Mouse (Mus musculus): ENCODE data around the gene Uspl1. TPM values are rescaled to one million over a fixed set of nuclear protein-coding genes. Genes with fewer than 3 reads are reported as not detected.

The Uspl1 gene
- polyA plus RNA-seq, 1 experiment from 2014 or later: 51.7 TPM

- WGBS: 74% methylated on average over 10 of the region's 10 CpGs
- no peak for ATAC-seq (replicated peaks)
- Histone ChIP-seq H3K4me1 (no peaks in the 10 kb centered on the region), H3K9me3 (no peaks in the 10 kb centered on the region), H3K27ac (replicated peaks) (no peak overlapping the region), H3K9ac (replicated peaks) (no peak overlapping the region), H3K4me2 (replicated peaks) (no peak overlapping the region), H3K36me3 (no peaks in the 10 kb centered on the region), H3K27me3 (no peaks in the 10 kb centered on the region), H3K4me3 (no peak overlapping the region)
These were observed 11.9 kb upstream of the Uspl1 start for GRCm38 (mm10) chr5:149172246-149172645.

- no peak for ATAC-seq (replicated peaks)
- no peak overlapping the region for H3K4me3 ChIP-seq
- no peaks in the 10 kb centered on the region for H3K36me3 ChIP-seq
- H3K4me2 ChIP-seq (replicated peaks): no peak overlapping the region
- H3K9ac ChIP-seq (replicated peaks): no peak overlapping the region
- H3K4me1 ChIP-seq: no peaks in the 10 kb centered on the region
- no peaks in the 10 kb centered on the region for H3K27me3 ChIP-seq
- 89% methylated on average over 7 of the region's 7 CpGs for WGBS
- H3K27ac ChIP-seq (replicated peaks): no peak overlapping the region
- no peaks in the 10 kb centered on the region for H3K9me3 ChIP-seq
These were observed 9.6 kb upstream of the Uspl1 start for GRCm38 (mm10) chr5:149174527-149174926.

- 83% methylated on average over 6 of the region's 6 CpGs for WGBS
These were observed 8.4 kb upstream of the Uspl1 start for GRCm38 (mm10) chr5:149175736-149176135.

GRCm38 (mm10) chr5:149178095-149178494 lies 6.1 kb upstream of the Uspl1 start:
- Histone ChIP-seq H3K4me2 (replicated peaks) (no peak overlapping the region), H3K4me3 (no peak overlapping the region), H3K27ac (replicated peaks) (no peak overlapping the region), H3K36me3 (no peaks in the 10 kb centered on the region), H3K9ac (replicated peaks) (no peak overlapping the region), H3K27me3 (no peaks in the 10 kb centered on the region), H3K9me3 (no peaks in the 10 kb centered on the region), H3K4me1 (no peaks in the 10 kb centered on the region)
- 91% methylated on average over 5 of the region's 5 CpGs for WGBS
- no peak for ATAC-seq (replicated peaks)

More at GRCm38 (mm10) chr5:149175736-149176135, 8.4 kb upstream of the Uspl1 start:
- no peak overlapping the region for H3K4me2 ChIP-seq (replicated peaks)
- H3K9ac ChIP-seq (replicated peaks): no peak overlapping the region
- H3K4me3 ChIP-seq: no peak overlapping the region
- H3K27ac ChIP-seq (replicated peaks): no peak overlapping the region
- no peaks in the 10 kb centered on the region for H3K4me1 ChIP-seq
- H3K9me3 ChIP-seq: no peaks in the 10 kb centered on the region
- ATAC-seq (replicated peaks): no peak
- H3K36me3 ChIP-seq: no peaks in the 10 kb centered on the region
- H3K27me3 ChIP-seq: no peaks in the 10 kb centered on the region

- H3K36me3 ChIP-seq: no peaks in the 10 kb centered on the region
- H3K27ac ChIP-seq (replicated peaks): no peak overlapping the region
- no peaks in the 10 kb centered on the region for H3K27me3 ChIP-seq
- H3K4me2 ChIP-seq (replicated peaks): no peak overlapping the region
- WGBS: 78% methylated on average over 3 of the region's 3 CpGs
- H3K4me1 ChIP-seq: no peaks in the 10 kb centered on the region
- no peak for ATAC-seq (replicated peaks)
- H3K4me3 ChIP-seq: no peak overlapping the region
- H3K9me3 ChIP-seq: no peaks in the 10 kb centered on the region
- no peak overlapping the region for H3K9ac ChIP-seq (replicated peaks)
These were observed 4.3 kb upstream of the Uspl1 start for GRCm38 (mm10) chr5:149179826-149180225.

- Histone ChIP-seq H3K27ac (replicated peaks) (no peak overlapping the region), H3K4me2 (replicated peaks) (no peak overlapping the region), H3K27me3 (no peaks in the 10 kb centered on the region), H3K36me3 (no peaks in the 10 kb centered on the region), H3K9me3 (no peaks in the 10 kb centered on the region), H3K9ac (replicated peaks) (no peak overlapping the region), H3K4me3 (no peak overlapping the region), H3K4me1 (peaks cover 18% of the 10 kb centered on the region)
- WGBS: 78% methylated on average over 5 of the region's 5 CpGs
- no peak for ATAC-seq (replicated peaks)
These were observed 1.8 kb upstream of the Uspl1 start for GRCm38 (mm10) chr5:149182186-149182870.

GRCm38 (mm10) chr5:149183122-149183521 lies 1.0 kb upstream of the Uspl1 start:
- Histone ChIP-seq H3K9ac (replicated peaks) (peak overlapping the region; percentile 91; the same call in 1 of the 2 replicates), H3K4me1 (peaks cover 18% of the 10 kb centered on the region), H3K9me3 (no peaks in the 10 kb centered on the region), H3K4me2 (replicated peaks) (peak overlapping the region; percentile 71), H3K36me3 (0 out of 2 replicates have a peak, but pooled peaks cover under 1% of the 10 kb centered on the region), H3K4me3 (peak overlapping the region; percentile 85), H3K27me3 (no peaks in the 10 kb centered on the region), H3K27ac (replicated peaks) (peak overlapping the region; percentile 96)
- WGBS: 50% methylated on average over 1 of the region's 1 CpGs
- ATAC-seq (replicated peaks): no peak

GRCm38 (mm10) chr5:149183721-149184103 lies 438 bp upstream of the Uspl1 start:
- Histone ChIP-seq H3K27ac (replicated peaks) (peak overlapping the region; percentile 96), H3K9ac (replicated peaks) (peak overlapping the region; percentile 91), H3K4me3 (peak overlapping the region; percentile 85), H3K4me1 (peaks cover 18% of the 10 kb centered on the region), H3K36me3 (0 out of 2 replicates have a peak, but pooled peaks cover 2% of the 10 kb centered on the region), H3K27me3 (no peaks in the 10 kb centered on the region), H3K4me2 (replicated peaks) (peak overlapping the region; percentile 71), H3K9me3 (no peaks in the 10 kb centered on the region)
- no peak; the same call in 1 of the 2 replicates for ATAC-seq (replicated peaks)
- WGBS: 0% methylated on average over 13 of the region's 13 CpGs

- H3K4me2 ChIP-seq (replicated peaks): peak overlapping the region; percentile 70
- H3K36me3 ChIP-seq: peaks cover 13% of the 10 kb centered on the region
- H3K27ac ChIP-seq (replicated peaks): peak overlapping the region; percentile 96
- no peak for ATAC-seq (replicated peaks)
- H3K9me3 ChIP-seq: no peaks in the 10 kb centered on the region
- peak overlapping the region; percentile 85 for H3K4me3 ChIP-seq
- no peaks in the 10 kb centered on the region for H3K27me3 ChIP-seq
- peaks cover 18% of the 10 kb centered on the region for H3K4me1 ChIP-seq
- WGBS: under 1% methylated on average over 20 of the region's 20 CpGs
- H3K9ac ChIP-seq (replicated peaks): peak overlapping the region; percentile 69
These were observed 665 bp downstream of the Uspl1 start for GRCm38 (mm10) chr5:149184844-149185186.

- Histone ChIP-seq H3K9ac (replicated peaks) (peak overlapping the region; percentile 69; the same call in 1 of the 2 replicates), H3K4me2 (replicated peaks) (peak overlapping the region; percentile 70)
These were observed 1.7 kb downstream of the Uspl1 start for GRCm38 (mm10) chr5:149185806-149186205.

GRCm38 (mm10) chr5:149190160-149190559 lies 6.0 kb downstream of the Uspl1 start:
- H3K27ac ChIP-seq (replicated peaks): no peak overlapping the region
- no peaks in the 10 kb centered on the region for H3K27me3 ChIP-seq
- no peaks in the 10 kb centered on the region for H3K9me3 ChIP-seq
- WGBS: 92% methylated on average over 1 of the region's 1 CpGs
- no peak overlapping the region for H3K9ac ChIP-seq (replicated peaks)
- H3K4me2 ChIP-seq (replicated peaks): no peak overlapping the region
- no peak overlapping the region for H3K4me3 ChIP-seq
- H3K36me3 ChIP-seq: peaks cover 56% of the 10 kb centered on the region
- ATAC-seq (replicated peaks): no peak
- H3K4me1 ChIP-seq: peaks cover 16% of the 10 kb centered on the region

More at GRCm38 (mm10) chr5:149185806-149186205, 1.7 kb downstream of the Uspl1 start:
- no peak for ATAC-seq (replicated peaks)
- H3K36me3 ChIP-seq: peaks cover 21% of the 10 kb centered on the region
- 71% methylated on average over 3 of the region's 3 CpGs for WGBS
- H3K27me3 ChIP-seq: no peaks in the 10 kb centered on the region
- H3K4me1 ChIP-seq: peaks cover 18% of the 10 kb centered on the region
- H3K9me3 ChIP-seq: no peaks in the 10 kb centered on the region
- peak overlapping the region; percentile 85 for H3K4me3 ChIP-seq
- H3K27ac ChIP-seq (replicated peaks): no peak overlapping the region

- Histone ChIP-seq H3K27ac (replicated peaks) (no peak overlapping the region), H3K27me3 (no peaks in the 10 kb centered on the region), H3K36me3 (peaks cover 57% of the 10 kb centered on the region), H3K9me3 (no peaks in the 10 kb centered on the region), H3K4me2 (replicated peaks) (no peak overlapping the region), H3K4me3 (no peak overlapping the region), H3K4me1 (peaks cover 25% of the 10 kb centered on the region), H3K9ac (replicated peaks) (no peak overlapping the region)
- 2% methylated on average over 1 of the region's 1 CpGs for WGBS
- ATAC-seq (replicated peaks): no peak
These were observed 12.5 kb downstream of the Uspl1 start for GRCm38 (mm10) chr5:149196611-149197010.

- Histone ChIP-seq H3K27ac (replicated peaks) (no peak overlapping the region), H3K36me3 (peaks cover 61% of the 10 kb centered on the region), H3K4me2 (replicated peaks) (no peak overlapping the region), H3K4me1 (peaks cover 25% of the 10 kb centered on the region), H3K9ac (replicated peaks) (no peak overlapping the region), H3K4me3 (no peak overlapping the region), H3K27me3 (no peaks in the 10 kb centered on the region), H3K9me3 (no peaks in the 10 kb centered on the region)
- 86% methylated on average over 1 of the region's 1 CpGs for WGBS
- ATAC-seq (replicated peaks): no peak
These were observed 14.6 kb downstream of the Uspl1 start for GRCm38 (mm10) chr5:149198782-149199181.

Data from forebrain, embryonic 15.5 days (tissue).